Mouse (Mus musculus) testis, adult 2 months (tissue): ENCODE measurements around the gene Tead2.

ENCODE experiments used
- CTCF ChIP-seq: fragments of 200-500 bp; IDR thresholded peaks from 2 replicates; pipeline ENCODE4 v1.5.1; 2012; ENCODE audit warnings: low read depth, mild to moderate bottlenecking, inconsistent platforms, low read length, moderate library complexity; ENCODE audit not compliant: control insufficient read depth, insufficient read depth, insufficient replicate concordance
- POLR2A ChIP-seq: fragments of 200-500 bp; IDR thresholded peaks from 2 replicates; pipeline ENCODE4 v1.6.1; 2012; ENCODE audit warnings: low read depth, mild to moderate bottlenecking, inconsistent platforms, low read length, moderate library complexity; ENCODE audit not compliant: control insufficient read depth

- no peak for TF ChIP-seq CTCF
- no peak for TF ChIP-seq POLR2A
Measured at GRCm38 (mm10) chr7:45257063-45257840, 41.7 kb downstream of the Tead2 start.
